ENCODE assay signal across 7 mouse cellular contexts in the genomic region with DNA sequence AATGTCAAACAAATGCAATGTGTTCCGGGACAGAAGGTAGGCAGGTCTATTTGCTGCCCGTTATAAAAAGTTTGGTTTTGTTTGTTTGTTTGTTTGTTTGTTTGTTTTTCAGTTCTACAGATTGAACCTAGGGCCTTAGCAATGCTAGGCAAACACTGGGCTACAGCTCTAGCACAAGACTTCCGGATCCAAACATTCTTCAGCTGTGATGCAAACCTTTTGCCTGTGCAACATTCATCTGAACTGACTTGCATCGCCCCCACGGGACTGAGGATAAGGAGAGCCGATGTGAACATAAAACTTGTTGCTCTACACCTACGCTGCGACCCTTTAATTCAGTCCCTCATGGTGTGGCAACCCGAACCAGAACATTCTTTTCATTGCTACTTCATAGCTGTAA. TPM values are rescaled to one million over a fixed set of nuclear protein-coding genes. Genes with fewer than 3 reads are reported as not detected.
DNase-seq lines count a peak whose midpoint lies in the region; ATAC-seq and TF ChIP-seq lines count a peak whose summit lies in the region.

No protein-coding gene starts in this region.

- peak overlapping the region; percentile 72 for H3K4me2 ChIP-seq in forebrain, postnatal 0 days (ENCODE audit: low read depth)
- H3K4me2 ChIP-seq in limb, embryonic 14.5 days (replicated peaks; ENCODE audit: low read depth, low read length, severe bottlenecking): peak overlapping the region; percentile 86
- H3K4me2 ChIP-seq in stomach, embryonic 15.5 days: peak overlapping the region; percentile 68

- ATAC-seq in forebrain, postnatal 0 days: no peak
- no peak for ATAC-seq in limb, embryonic 14.5 days (ENCODE audit: low FRiP score, low read depth)
- ATAC-seq in stomach, embryonic 15.5 days (ENCODE audit: insufficient read depth, low FRiP score, low read depth): no peak

- peak overlapping the region; percentile 89 for H3K27ac ChIP-seq in testis, adult 2 months (ENCODE audit: control insufficient read depth, insufficient read depth, low read depth, low read length)
- H3K27ac ChIP-seq in forebrain, postnatal 0 days (ENCODE audit: low read depth, low read length): peak overlapping the region; percentile 94; the same call in 1 of the 2 replicates
- peak overlapping the region; percentile 97 for H3K27ac ChIP-seq in limb, embryonic 14.5 days (replicated peaks; ENCODE audit: low read depth, low read length)
- peak overlapping the region; percentile 98; the same call in 1 of the 2 replicates for H3K27ac ChIP-seq in stomach, embryonic 15.5 days

- H3K36me3 ChIP-seq in testis, adult 2 months (ENCODE audit: control insufficient read depth, insufficient read depth, low read length): no peaks in the 10 kb centered on the region
- H3K36me3 ChIP-seq in forebrain, postnatal 0 days (ENCODE audit: insufficient read depth): no peaks in the 10 kb centered on the region
- H3K36me3 ChIP-seq in limb, embryonic 14.5 days (ENCODE audit: control insufficient read depth, insufficient read depth, low read length): no peaks in the 10 kb centered on the region
- H3K36me3 ChIP-seq in stomach, embryonic 15.5 days: no peaks in the 10 kb centered on the region

- H3K4me1 ChIP-seq in testis, adult 2 months (ENCODE audit: control insufficient read depth, insufficient read depth, low read length): peaks cover 12% of the 10 kb centered on the region
- H3K4me1 ChIP-seq in forebrain, postnatal 0 days (ENCODE audit: insufficient read depth): peaks cover 19% of the 10 kb centered on the region; the same call in 1 of the 2 replicates
- peaks cover 22% of the 10 kb centered on the region for H3K4me1 ChIP-seq in limb, embryonic 14.5 days (ENCODE audit: control insufficient read depth, insufficient read depth, low read length)
- no peaks in the 10 kb centered on the region for H3K4me1 ChIP-seq in stomach, embryonic 15.5 days

- no peak overlapping the region for H3K4me3 ChIP-seq in testis, adult 2 months (ENCODE audit: control insufficient read depth, low read depth, low read length)
- H3K4me3 ChIP-seq in forebrain, postnatal 0 days (ENCODE audit: low read depth, low read length): peak overlapping the region; percentile 66; the same call in 1 of the 2 replicates
- peak overlapping the region; percentile 91 for H3K4me3 ChIP-seq in limb, embryonic 14.5 days (replicated peaks; ENCODE audit: low read length)
- H3K4me3 ChIP-seq in stomach, embryonic 15.5 days (replicated peaks): peak overlapping the region; percentile 88; the same call in 1 of the 2 replicates

- H3K9ac ChIP-seq in forebrain, postnatal 0 days: no peak overlapping the region
- no peak overlapping the region; the same call in 1 of the 2 replicates for H3K9ac ChIP-seq in limb, embryonic 14.5 days (ENCODE audit: low read depth, low read length, severe bottlenecking)
- no peak overlapping the region for H3K9ac ChIP-seq in stomach, embryonic 15.5 days

- TF ChIP-seq CTCF in testis, adult 2 months (IDR thresholded peaks at IDR 0.05; ENCODE audit: control insufficient read depth, insufficient read depth, insufficient replicate concordance, low read depth, low read length): no peak
- TF ChIP-seq CTCF in forebrain, postnatal 0 days (IDR thresholded peaks at IDR 0.05; ENCODE audit: low read depth): no peak

- DNase-seq in testis, postnatal 14 days (ENCODE audit: low spot score): no peak
- DNase-seq in forebrain, postnatal 0 days: no peak
- DNase-seq in limb, embryonic 14.5 days (ENCODE audit: low spot score): peak; percentile 62
- no peak for DNase-seq in ovary, postnatal 10 days (ENCODE audit: low spot score)
- no peak for DNase-seq in spleen, postnatal 4 days (ENCODE audit: low spot score in 2 of 2)

- TF ChIP-seq POLR2A in testis, adult 2 months (IDR thresholded peaks at IDR 0.05; ENCODE audit: control insufficient read depth, low read depth, low read length): no peak
- no peak for TF ChIP-seq POLR2A in limb, embryonic 14.5 days (IDR thresholded peaks at IDR 0.05; ENCODE audit: borderline replicate concordance, extremely low read depth, insufficient read depth, insufficient read length)

- WGBS in forebrain, postnatal 0 days: 75% methylated on average over 9 of the region's 9 CpGs
- WGBS in limb, embryonic 14.5 days: 51% methylated on average over 9 of the region's 9 CpGs
- WGBS in stomach, embryonic 15.5 days: 56% methylated on average over 9 of the region's 9 CpGs

- no peaks in the 10 kb centered on the region for H3K27me3 ChIP-seq in testis, adult 2 months (ENCODE audit: control insufficient read depth, insufficient read depth, low read length)
- H3K27me3 ChIP-seq in forebrain, postnatal 0 days (ENCODE audit: insufficient read depth, low read length): no peaks in the 10 kb centered on the region
- H3K27me3 ChIP-seq in limb, embryonic 14.5 days (ENCODE audit: control insufficient read depth, insufficient read depth, low read length): no peaks in the 10 kb centered on the region
- H3K27me3 ChIP-seq in stomach, embryonic 15.5 days (replicated peaks): no peaks in the 10 kb centered on the region

- no peaks in the 10 kb centered on the region for H3K9me3 ChIP-seq in forebrain, postnatal 0 days (ENCODE audit: low read length)
- no peaks in the 10 kb centered on the region for H3K9me3 ChIP-seq in limb, embryonic 14.5 days (ENCODE audit: control insufficient read depth, low read length)
- no peaks in the 10 kb centered on the region for H3K9me3 ChIP-seq in stomach, embryonic 15.5 days

RNA-seq across cellular contexts. Expression of gene Ralbp1, which starts 1.0 kb away (rescaled TPM):
- 12.8 and 13.2 TPM in 2 replicates for polyA plus RNA-seq in testis, adult 2 months (2012; rRNA removed)
- total RNA-seq in forebrain, postnatal 0 days (2014; rRNA removed): 39.9 and 40.7 TPM in 2 replicates
- polyA plus RNA-seq in forebrain, postnatal 0 days (2015; fragmentation: Nextera tagmentation; extraction: Ambion mirVana): 34.4 and 47.7 TPM in 2 replicates
- polyA plus RNA-seq in limb, embryonic 14.5 days (2012; rRNA removed): 39.9 and 44.2 TPM in 2 replicates
- polyA plus RNA-seq in limb, embryonic 14.5 days (2014; fragmentation: Nextera tagmentation; extraction: Ambion mirVana): 132 and 137 TPM in 2 replicates
- polyA plus RNA-seq in stomach, embryonic 15.5 days (2015; fragmentation: Nextera tagmentation; extraction: Ambion mirVana): 80.9 and 95.3 TPM in 2 replicates
